Mouse (Mus musculus) frontal cortex, postnatal 25 days (tissue): ENCODE measurements around the gene Ube2j2.

Experiments
- DNase-seq, 2 experiments: peaks; one replicate each; pipeline ENCODE4 v3.0.0; 2022; ENCODE audit warnings: low spot score in 2 of 2

Gene Ube2j2

GRCm38 (mm10) chr4:155963106-155963505 lies 19.5 kb downstream of the Ube2j2 start:
- no peak for DNase-seq

GRCm38 (mm10) chr4:155964396-155964795 lies 20.8 kb downstream of the Ube2j2 start:
- no peak for DNase-seq

GRCm38 (mm10) chr4:155969043-155969653 lies 25.5 kb downstream of the Ube2j2 start:
- DNase-seq: no peak

GRCm38 (mm10) chr4:155970286-155970685 lies 26.7 kb downstream of the Ube2j2 start:
- DNase-seq: no peak

GRCm38 (mm10) chr4:155972651-155973050 lies 29.0 kb downstream of the Ube2j2 start:
- no peak for DNase-seq

- no peak for DNase-seq
These were observed 29.6 kb downstream of the Ube2j2 start for GRCm38 (mm10) chr4:155973239-155973638.

- no peak for DNase-seq
These were observed 37.9 kb downstream of the Ube2j2 start for GRCm38 (mm10) chr4:155981436-155982082.

GRCm38 (mm10) chr4:155983788-155984187 lies 40.2 kb downstream of the Ube2j2 start:
- no peak for DNase-seq

- DNase-seq: no peak
These were observed 47.7 kb downstream of the Ube2j2 start for GRCm38 (mm10) chr4:155991211-155991907.

- DNase-seq: no peak
These were observed 48.2 kb downstream of the Ube2j2 start for GRCm38 (mm10) chr4:155991908-155992230.

- DNase-seq: peak; percentile 83 to 84
These were observed 48.7 kb downstream of the Ube2j2 start, which contains the start of the genes B3galt6 and Sdf4 for GRCm38 (mm10) chr4:155992241-155992905. B3galt6 (minus strand) TSS chr4:155992649. Sdf4 (plus strand) TSS chr4:155992872.

- DNase-seq: peak; percentile 94 to 97
These were observed 49.4 kb downstream of the Ube2j2 start for GRCm38 (mm10) chr4:155992906-155993547.

GRCm38 (mm10) chr4:155993606-155994005 lies 50.0 kb downstream of the Ube2j2 start:
- no peak for DNase-seq

- no peak for DNase-seq
These were observed 60.5 kb downstream of the Ube2j2 start for GRCm38 (mm10) chr4:156004109-156004508.

- no peak for DNase-seq
These were observed 64.7 kb downstream of the Ube2j2 start for GRCm38 (mm10) chr4:156008369-156008768.
